Mouse (Mus musculus) cerebral cortex, adult 2 months (tissue): ENCODE results near the gene Olfr555.

ENCODE experiments used
- WGBS: fragments of 180-500 bp; shearing (Covaris S2); methylation state at CpG from one replicate; pipeline ENCODE4 v1.1.7; 2018; 5-methylcytosine and 5-hydroxymethylcytosine counted together

Olfr555 gene

GRCm38 (mm10) chr7:102658523-102658922 is at the start of gene Olfr555:
Gene Olfr555 (plus strand): TSS chr7:102658823.
- 88% methylated on average over 1 of the region's 1 CpGs for WGBS

GRCm38 (mm10) chr7:102618118-102618517 is 40.5 kb upstream of the Olfr555 start, which contains the start of gene Olfr553:
Gene Olfr553 (minus strand): TSS chr7:102618218.

GRCm38 (mm10) chr7:102619608-102620007 is 39.0 kb upstream of the Olfr555 start:
- WGBS: 60% methylated on average over 5 of the region's 5 CpGs

- 89% methylated on average over 19 of the region's 19 CpGs for WGBS
Observed at GRCm38 (mm10) chr7:102620368-102620767, 38.3 kb upstream of the Olfr555 start.

- WGBS: 39% methylated on average over 3 of the region's 3 CpGs
Observed at GRCm38 (mm10) chr7:102636665-102637064, 22.0 kb upstream of the Olfr555 start.

- WGBS: 82% methylated on average over 1 of the region's 1 CpGs
Observed at GRCm38 (mm10) chr7:102638132-102638531, 20.5 kb upstream of the Olfr555 start, which contains the start of gene Olfr554. Gene Olfr554 (plus strand): TSS chr7:102638432.

GRCm38 (mm10) chr7:102644945-102645344 is 13.7 kb upstream of the Olfr555 start:
- 85% methylated on average over 4 of the region's 4 CpGs for WGBS

- WGBS: 67% methylated on average over 3 of the region's 3 CpGs
Observed at GRCm38 (mm10) chr7:102664599-102664998, 6.0 kb downstream of the Olfr555 start, which contains the start of gene Olfr556. Gene Olfr556 (plus strand): TSS chr7:102664899.

GRCm38 (mm10) chr7:102665378-102665777 is 6.8 kb downstream of the Olfr555 start:
- 27% methylated on average over 2 of the region's 2 CpGs for WGBS

- WGBS: 75% methylated on average over 2 of the region's 2 CpGs
Observed at GRCm38 (mm10) chr7:102676225-102676624, 17.6 kb downstream of the Olfr555 start.

GRCm38 (mm10) chr7:102681916-102682315 is 23.3 kb downstream of the Olfr555 start:
- WGBS: 88% methylated on average over 1 of the region's 1 CpGs

- under 1% methylated on average over 40 of the region's 40 CpGs for WGBS
Observed at GRCm38 (mm10) chr7:102686944-102687501, 28.4 kb downstream of the Olfr555 start, which contains the start of gene Trim68. Gene Trim68 (minus strand): TSS chr7:102687327.

- 81% methylated on average over 5 of the region's 5 CpGs for WGBS
Observed at GRCm38 (mm10) chr7:102695358-102696125, 36.9 kb downstream of the Olfr555 start, which contains the start of gene Olfr557. Gene Olfr557 (plus strand): TSS chr7:102695910.

GRCm38 (mm10) chr7:102698461-102698860 is 39.8 kb downstream of the Olfr555 start:
- 88% methylated on average over 7 of the region's 7 CpGs for WGBS

GRCm38 (mm10) chr7:102701915-102702314 is 43.3 kb downstream of the Olfr555 start, which contains the start of gene Olfr558:
Gene Olfr558 (plus strand): TSS chr7:102702215.

